Mouse (Mus musculus) gastrocnemius, adult 2 months (tissue): Measurements from ENCODE around the gene Gpd1. TPM values are rescaled to one million over a fixed set of nuclear protein-coding genes. Genes with fewer than 3 reads are reported as not detected.
"Not testable (repeated sequence)": the region's sequence is repeated elsewhere in the genome, so short reads cannot be mapped to it uniquely, and the experiment has no call there.

ENCODE experiments used
- DNase-seq: peaks from one replicate; pipeline ENCODE4 v3.0.0; 2022
- H3K27ac ChIP-seq: fragments of 200-600 bp; 2 replicates; pipeline ENCODE4 v1.8.1; 2022; ENCODE audit warnings: mild to moderate bottlenecking
- H3K4me3 ChIP-seq: fragments of 200-600 bp; 2 replicates; pipeline ENCODE4 v1.8.1; 2022; ENCODE audit warnings: mild to moderate bottlenecking, moderate library complexity
- CTCF ChIP-seq: fragments of 200-600 bp; IDR thresholded peaks from 2 replicates; pipeline ENCODE4 v1.8.1; 2022; ENCODE audit warnings: antibody characterized with exemption, mild to moderate bottlenecking, moderate library complexity
- intact Hi-C: fragments of 180-260 bp; cut with DNase I; formaldehyde crosslinking; loops from one replicate; pipeline ENCODE4 v1.15.1; 2025
- total RNA-seq, 2 experiments: library from RNA; stranded (reverse); gene quantifications; 2 replicates each; pipeline ENCODE4 v1.2.3; 2021

Gene Gpd1
- total RNA-seq, 2 experiments from 2014 or later: 381 to 575 TPM

- no peak overlapping the region for H3K4me3 ChIP-seq
- H3K27ac ChIP-seq: no peak overlapping the region
- TF ChIP-seq CTCF: peak; percentile 46
- DNase-seq: no peak
- intact Hi-C loops: no loop called here
These were observed 34.4 kb upstream of the Gpd1 start for GRCm38 (mm10) chr15:99682880-99683279.

GRCm38 (mm10) chr15:99684156-99684555 is 33.2 kb upstream of the Gpd1 start:
- DNase-seq: no peak
- Histone ChIP-seq H3K27ac (no peak overlapping the region), H3K4me3 (no peak overlapping the region)
- intact Hi-C loops: no loop called here
- no peak for TF ChIP-seq CTCF

GRCm38 (mm10) chr15:99688712-99689111 is 28.6 kb upstream of the Gpd1 start:
- peak; percentile 92 for TF ChIP-seq CTCF
- H3K4me3 ChIP-seq: no peak overlapping the region
- intact Hi-C loops: loop anchor here (1.0 kb wide), 1 partner anchor 92 kb away; no protein-coding TSS in a partner anchor
- H3K27ac ChIP-seq: no peak overlapping the region
- peak; percentile 58 for DNase-seq

- no peak for DNase-seq
- Histone ChIP-seq H3K27ac (no peak overlapping the region), H3K4me3 (no peak overlapping the region)
- intact Hi-C loops: no loop called here
- TF ChIP-seq CTCF: no peak
These were observed 26.4 kb upstream of the Gpd1 start for GRCm38 (mm10) chr15:99690924-99691323.

GRCm38 (mm10) chr15:99691976-99692375 is 25.3 kb upstream of the Gpd1 start:
- no peak overlapping the region for H3K4me3 ChIP-seq
- intact Hi-C loops: no loop called here
- H3K27ac ChIP-seq: no peak overlapping the region
- no peak for TF ChIP-seq CTCF
- no peak for DNase-seq

- DNase-seq: no peak
- Histone ChIP-seq H3K4me3 (no peak overlapping the region), H3K27ac (no peak overlapping the region)
- no peak for TF ChIP-seq CTCF
- intact Hi-C loops: no loop called here
These were observed 20.0 kb upstream of the Gpd1 start for GRCm38 (mm10) chr15:99697309-99697708.

- Histone ChIP-seq H3K4me3 (no peak overlapping the region), H3K27ac (no peak overlapping the region)
- no peak for DNase-seq
- no peak for TF ChIP-seq CTCF
- intact Hi-C loops: no loop called here
These were observed 18.7 kb upstream of the Gpd1 start for GRCm38 (mm10) chr15:99698533-99699085.

- no peak overlapping the region for H3K27ac ChIP-seq
- intact Hi-C loops: no loop called here
- DNase-seq: no peak
These were observed 17.6 kb upstream of the Gpd1 start for GRCm38 (mm10) chr15:99699715-99700114.

GRCm38 (mm10) chr15:99700219-99701106 is 16.9 kb upstream of the Gpd1 start:
- no peak for DNase-seq
- no peak overlapping the region for H3K27ac ChIP-seq
- no peak overlapping the region for H3K4me3 ChIP-seq
- intact Hi-C loops: no loop called here
- TF ChIP-seq CTCF: no peak

More at GRCm38 (mm10) chr15:99699715-99700114, 17.6 kb upstream of the Gpd1 start:
- H3K4me3 ChIP-seq: no peak overlapping the region
- no peak for TF ChIP-seq CTCF

- intact Hi-C loops, DNase-seq: not testable (repeated sequence)
- Histone ChIP-seq H3K4me3 (peak overlapping the region; percentile 80), H3K27ac (peak overlapping the region; percentile 99)
These were observed 15.7 kb upstream of the Gpd1 start for GRCm38 (mm10) chr15:99701640-99701998.

GRCm38 (mm10) chr15:99701999-99702900 is 15.1 kb upstream of the Gpd1 start, which contains the start of gene Smarcd1:
Gene Smarcd1, plus strand, starts transcription at chr15:99702129.
- Histone ChIP-seq H3K4me3 (peak within 1 kb of the TSS; percentile 80), H3K27ac (peak within 1 kb of the TSS; percentile 99)
- peak; percentile 95 for DNase-seq
- TF ChIP-seq CTCF: peak; percentile 94
- intact Hi-C loops: no loop called here

- DNase-seq: no peak
- intact Hi-C loops: no loop called here
- Histone ChIP-seq H3K27ac (peak overlapping the region; percentile 99; the same call in 1 of the 2 replicates), H3K4me3 (peak overlapping the region; percentile 80)
- TF ChIP-seq CTCF: no peak
These were observed 14.2 kb upstream of the Gpd1 start for GRCm38 (mm10) chr15:99703104-99703503.
